Comparison of ENCODE assay signal across 8 mouse cellular contexts in genomic region chr12:16589204-16589949, GRCm38 (mm10). TPM values are rescaled to one million over a fixed set of nuclear protein-coding genes. Genes with fewer than 3 reads are reported as not detected.
A peak's percentile ranks its signal among the peaks of the same experiment; 100 is the strongest.
DNase-seq lines count a peak whose midpoint lies in the region; ATAC-seq and TF ChIP-seq lines count a peak whose summit lies in the region.

No protein-coding gene starts in this region.

- peak overlapping the region; percentile 6 for H3K27ac ChIP-seq in cortical plate, adult 2 months (ENCODE audit: insufficient read depth, low read length)

- intact Hi-C loops in left cerebral cortex, postnatal 10 days (cut with DNase I) = no loop called here

- TF ChIP-seq POLR2A in cortical plate, adult 2 months (IDR thresholded peaks at IDR 0.05; ENCODE audit: extremely low read depth, insufficient read depth, low read length) = peak; percentile 86

- ATAC-seq in activated CD4-positive, CD25-positive, alpha-beta regulatory T cell, adult 4 months = peak; percentile 62
- ATAC-seq in inflammation-experienced regulatory T-cells, adult 6 months = peak; percentile 69
- ATAC-seq in megakaryocyte-erythroid progenitor cell, adult 5-6 weeks (replicated peaks; ENCODE audit: low FRiP score, low TSS enrichment, poor library complexity, severe bottlenecking) = peak; percentile 77

- peak overlapping the region; percentile 72 for H3K4me3 ChIP-seq in cortical plate, adult 2 months (ENCODE audit: insufficient read depth, low read length)

- H3K4me1 ChIP-seq in cortical plate, adult 2 months (ENCODE audit: control insufficient read depth, insufficient read depth, low read length) = peaks cover 10% of the 10 kb centered on the region

- no peak for TF ChIP-seq CTCF in cortical plate, adult 2 months (IDR thresholded peaks at IDR 0.05; ENCODE audit: extremely low read depth, insufficient read depth, low read length)

- peak; percentile 95 for DNase-seq in gastrocnemius, postnatal 10 days
- DNase-seq in left cerebral cortex, postnatal 10 days (ENCODE audit: extremely low spot score in 1 of 2, low spot score in 2 of 2) = peak; percentile 84 to 95
- peak; percentile 88 for DNase-seq in right cerebral cortex, postnatal 25 days
- DNase-seq in urinary bladder, postnatal 4 days (ENCODE audit: low spot score in 2 of 2) = peak; percentile 83 to 94

RNA-seq across cellular contexts. Expression of gene Lpin1, which starts 21.4 kb away (rescaled TPM):
- 10 to 100 TPM; 10.9 to 12.0 TPM for polyA plus RNA-seq in activated CD4-positive, CD25-positive, alpha-beta regulatory T cell, adult 4 months (2017; shearing (Covaris generic))
- polyA plus RNA-seq in cortical plate, adult 2 months (2012; rRNA removed) = 18.1 and 18.9 TPM in 2 replicates
- total RNA-seq in gastrocnemius, postnatal 10 days (2021) = 10 to 100 TPM; 29.6 to 48.0 TPM
- polyA plus RNA-seq in inflammation-experienced regulatory T-cells, adult 6 months (2017; shearing (Covaris generic)) = 10 to 100 TPM in 2 of 3 experiments, 1 to 10 TPM in 1; 9.4 to 29.1 (median 16.7) TPM
- 10 to 100 TPM; 14.4 to 15.4 TPM for total RNA-seq in left cerebral cortex, postnatal 10 days (2021)
- total RNA-seq in megakaryocyte-erythroid progenitor cell, adult 5-6 weeks (2014; fragmentation: Nextera tagmentation) = 47.6 and 62.3 TPM in 2 replicates
- 22.4 and 29.3 TPM in 2 replicates for total RNA-seq in megakaryocyte-erythroid progenitor cell, adult 5-6 weeks (2017)

Comparison
In these comparisons a context has a peak if more than half of its experiments do, and no peak if none do; other contexts are left out.
1. Peak in every context shown above with its lines: DNase-seq, ATAC-seq, H3K4me3 ChIP-seq and H3K27ac ChIP-seq.